In the genomic region with DNA sequence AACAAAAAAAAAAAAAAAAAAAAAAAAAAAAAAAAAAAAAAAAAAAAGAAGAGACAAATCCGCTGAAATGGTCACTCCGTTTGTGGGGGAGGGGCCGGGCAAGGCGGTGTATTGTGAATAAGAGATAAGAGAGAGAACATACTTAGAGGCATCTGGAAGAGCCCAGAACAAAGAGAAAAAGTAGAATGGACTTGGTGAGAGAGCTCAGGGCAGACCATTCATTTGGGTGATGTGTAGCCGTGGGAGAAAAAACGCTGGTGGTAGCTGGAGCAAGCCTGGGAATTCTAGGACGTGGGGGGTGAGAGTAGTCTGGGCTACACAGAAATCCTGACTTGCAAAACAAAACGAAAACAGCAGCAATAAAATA, we compare ENCODE assay signal across 8 mouse cellular contexts. TPM values are rescaled to one million over a fixed set of nuclear protein-coding genes. Genes with fewer than 3 reads are reported as not detected.
DNase-seq lines count a peak whose midpoint lies in the region; ATAC-seq and TF ChIP-seq lines count a peak whose summit lies in the region.

No protein-coding gene starts in this region.

- H3K9me3 ChIP-seq in liver, embryonic 11.5 days (ENCODE audit: control insufficient read depth, low read length): no peaks in the 10 kb centered on the region
- no peaks in the 10 kb centered on the region for H3K9me3 ChIP-seq in stomach, postnatal 0 days (ENCODE audit: control insufficient read depth, low read length)

- H3K27me3 ChIP-seq in liver, embryonic 11.5 days (replicated peaks; ENCODE audit: control insufficient read depth, insufficient read depth, low read length): no peaks in the 10 kb centered on the region
- no peaks in the 10 kb centered on the region for H3K27me3 ChIP-seq in stomach, postnatal 0 days (ENCODE audit: control insufficient read depth, insufficient read depth, low read length)

- TF ChIP-seq CTCF in stomach, postnatal 0 days (IDR thresholded peaks at IDR 0.05; ENCODE audit: low read depth): no peak

- TF ChIP-seq EP300 in stomach, postnatal 0 days (optimal IDR thresholded peaks at IDR 0.05): no peak

- H3K36me3 ChIP-seq in liver, embryonic 11.5 days (ENCODE audit: control insufficient read depth, insufficient read depth, low read length): no peaks in the 10 kb centered on the region
- H3K36me3 ChIP-seq in stomach, postnatal 0 days (ENCODE audit: control insufficient read depth, insufficient read depth, low read length): no peaks in the 10 kb centered on the region

- peak overlapping the region; percentile 96 for H3K4me2 ChIP-seq in liver, embryonic 11.5 days
- peak overlapping the region; percentile 99 for H3K4me2 ChIP-seq in stomach, postnatal 0 days (replicated peaks; ENCODE audit: low read depth)

- H3K4me1 ChIP-seq in liver, embryonic 11.5 days (replicated peaks; ENCODE audit: control insufficient read depth, insufficient read depth, low read length): peaks cover 7% of the 10 kb centered on the region; the same call in 1 of the 2 replicates
- no peaks in the 10 kb centered on the region for H3K4me1 ChIP-seq in stomach, postnatal 0 days (replicated peaks; ENCODE audit: control insufficient read depth, insufficient read depth)

- 15% methylated on average over 8 of the region's 8 CpGs for WGBS in liver, embryonic 11.5 days
- 23% methylated on average over 8 of the region's 8 CpGs for WGBS in stomach, postnatal 0 days

- peak; percentile 9 for DNase-seq in cerebellum, adult 11 months
- no peak for DNase-seq in cerebellum, adult 9-11 months
- DNase-seq in retina, postnatal 1 day: peak; percentile 36
- no peak for DNase-seq in retina, embryonic 14.5 days (ENCODE audit: low spot score)
- peak; percentile 61 for DNase-seq in liver, embryonic 11.5 days (ENCODE audit: low spot score)
- peak; percentile 20 for DNase-seq in stomach, postnatal 0 days (ENCODE audit: low spot score)
- DNase-seq in adrenal gland, postnatal 4 days (ENCODE audit: low spot score in 2 of 2): no peak
- DNase-seq in layer of hippocampus, postnatal 25 days (ENCODE audit: extremely low spot score in 1 of 2, low spot score in 1 of 2): no peak

- H3K27ac ChIP-seq in liver, embryonic 11.5 days (ENCODE audit: low read depth, low read length): peak overlapping the region; percentile 45
- peak overlapping the region; percentile 96 for H3K27ac ChIP-seq in stomach, postnatal 0 days (replicated peaks)

- peak; percentile 71 for ATAC-seq in liver, embryonic 11.5 days (replicated peaks; ENCODE audit: low FRiP score)
- ATAC-seq in stomach, postnatal 0 days (ENCODE audit: low FRiP score, low TSS enrichment): peak; percentile 51

- peak overlapping the region; percentile 59 for H3K4me3 ChIP-seq in liver, embryonic 11.5 days (ENCODE audit: low read depth, low read length)
- H3K4me3 ChIP-seq in stomach, postnatal 0 days (ENCODE audit: low read depth, low read length): peak overlapping the region; percentile 53

- H3K9ac ChIP-seq in liver, embryonic 11.5 days (ENCODE audit: low read depth, low read length): peak overlapping the region; percentile 75; the same call in 1 of the 2 replicates
- no peak overlapping the region; the same call in 1 of the 2 replicates for H3K9ac ChIP-seq in stomach, postnatal 0 days (ENCODE audit: low read length)

RNA-seq across cellular contexts. Expression of a gene that starts 7.9 kb away (rescaled TPM):
- 103 and 111 TPM in 2 replicates for polyA plus RNA-seq in liver, embryonic 11.5 days (2014; fragmentation: Nextera tagmentation; extraction: Ambion mirVana)
- polyA plus RNA-seq in stomach, postnatal 0 days (2015; fragmentation: Nextera tagmentation; extraction: Ambion mirVana): 29.4 and 29.8 TPM in 2 replicates
- 1 to 10 TPM in 1 of 2 experiments, under 1 TPM in 1; 0.37 to 1.6 TPM for total RNA-seq in adrenal gland, postnatal 4 days (2021)
- 1 to 10 TPM in 1 of 2 experiments, under 1 TPM in 1; 0.84 to 1.9 TPM for total RNA-seq in layer of hippocampus, postnatal 25 days (2021)

RNA-seq across cellular contexts. Expression of a gene that starts 14.6 kb away (rescaled TPM):
- 698 and 737 TPM in 2 replicates for polyA plus RNA-seq in liver, embryonic 11.5 days (2014; fragmentation: Nextera tagmentation; extraction: Ambion mirVana)
- 162 and 167 TPM in 2 replicates for polyA plus RNA-seq in stomach, postnatal 0 days (2015; fragmentation: Nextera tagmentation; extraction: Ambion mirVana)
- total RNA-seq in adrenal gland, postnatal 4 days (2021): 100 to 1,000 TPM; 247 to 267 TPM
- 100 to 1,000 TPM; 253 to 273 TPM for total RNA-seq in layer of hippocampus, postnatal 25 days (2021)

Comparison
In these comparisons a context has a peak if more than half of its experiments do, and no peak if none do; other contexts are left out.
1. DNase-seq: peak in cerebellum, adult 11 months (single experiment), retina, postnatal 1 day (single experiment), liver, embryonic 11.5 days (single experiment) and stomach, postnatal 0 days (single experiment); none in cerebellum, adult 9-11 months (single experiment), retina, embryonic 14.5 days (single experiment), adrenal gland, postnatal 4 days (0 of 2) and layer of hippocampus, postnatal 25 days (0 of 2).